In the genomic region with DNA sequence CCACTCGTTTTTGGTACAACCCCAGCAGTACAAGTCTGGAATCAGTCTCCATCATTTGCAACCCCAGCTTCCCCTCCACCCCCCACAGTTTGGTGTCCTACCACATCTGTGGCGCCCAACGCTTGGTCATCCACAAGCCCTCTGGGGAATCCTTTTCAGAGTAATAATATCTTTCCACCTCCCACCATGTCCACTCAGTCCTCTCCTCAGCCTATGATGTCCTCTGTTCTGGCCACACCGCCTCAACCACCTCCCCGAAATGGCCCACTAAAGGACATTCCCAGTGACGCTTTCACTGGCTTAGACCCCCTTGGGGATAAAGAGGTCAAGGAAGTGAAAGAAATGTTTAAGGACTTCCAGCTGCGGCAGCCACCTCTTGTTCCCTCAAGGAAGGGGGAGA, we compare ENCODE assay signal across 24 mouse cellular contexts. TPM values are rescaled to one million over a fixed set of nuclear protein-coding genes. Genes with fewer than 3 reads are reported as not detected.
DNase-seq lines count a peak whose midpoint lies in the region; TF ChIP-seq lines count a peak whose summit lies in the region.
"Had no signal": no experiment of that assay in that cellular context is flagged by ENCODE, and none has a peak within 500 bp of the region (broad histone marks: within the 10 kb centered on the region; RNA-seq: fewer than 3 reads in every experiment).

No protein-coding gene starts in this region.

- TF ChIP-seq CTCF in lung, adult 2 months (IDR thresholded peaks at IDR 0.05; ENCODE audit: insufficient read depth, low read length): no peak

- peak; percentile 29 to 41 for DNase-seq in heart, adult 18-20 months
- DNase-seq in heart, postnatal 25 days (ENCODE audit: low spot score): no peak
- DNase-seq in kidney, adult 9 months: peak; percentile 22
- DNase-seq in kidney, adult 11 months: no peak
- peak; percentile 3 for DNase-seq in skeletal muscle tissue, adult 2 months (ENCODE audit: low read depth, low spot score)
- DNase-seq in lung, adult 2 months: no peak
- DNase-seq: cerebellum, adult 11 months; cerebellum, adult 8-10 months; cerebellum, adult 9-11 months; cerebellum, postnatal 36 days had no signal

- intact Hi-C loops in heart, postnatal 25 days (cut with DNase I): loop anchor here (1.0 to 5.0 kb wide), 3 partner anchors 48 to 197 kb away; no protein-coding TSS in a partner anchor

- no peaks in the 10 kb centered on the region; the same call in 1 of the 2 replicates for H3K4me1 ChIP-seq in lung, adult 2 months (ENCODE audit: control insufficient read depth, insufficient read depth, low read length)
- H3K4me1 ChIP-seq: embryonic facial prominence, embryonic 15.5 days had no signal

- TF ChIP-seq POLR2A in lung, adult 2 months (IDR thresholded peaks at IDR 0.05; ENCODE audit: borderline replicate concordance, extremely low read depth, low read depth, low read length): no peak

- WGBS in lung, adult 2 months: 82% methylated on average over 7 of the region's 7 CpGs

- H3K4me3 ChIP-seq in lung, adult 2 months (replicated peaks; ENCODE audit: extremely low read depth, low read depth, low read length): no peak overlapping the region
- H3K4me3 ChIP-seq: embryonic facial prominence, embryonic 13.5 days; embryonic facial prominence, embryonic 15.5 days; erythroblast, embryonic 14.5 days; forebrain, embryonic 10.5 days; forebrain, embryonic 12.5 days had no signal

RNA-seq across cellular contexts. Expression of gene C9, which starts 9.8 kb away (rescaled TPM):
- not detected for total RNA-seq in heart, adult 18-20 months (2021)
- not detected for total RNA-seq in heart, postnatal 25 days (2021)
- not detected in 2 replicates for polyA plus RNA-seq in lung, adult 2 months (2012; rRNA removed)
- total RNA-seq: adrenal gland, postnatal 25 days; common myeloid progenitor, adult 5-6 weeks; ES-E14; MEL had no signal
- polyA plus RNA-seq: adrenal gland, adult 2 months; brain, embryonic 14.5 days; C2C12; embryonic facial prominence, embryonic 11.5 days; embryonic facial prominence, embryonic 13.5 days; embryonic facial prominence, embryonic 15.5 days; erythroblast, embryonic 14.5 days; forebrain, embryonic 10.5 days; forebrain, embryonic 12.5 days; forebrain, embryonic 14.5 days had no signal

Comparison
In these comparisons a context has a peak if more than half of its experiments do, and no peak if none do; other contexts are left out.
1. DNase-seq: peak in heart, adult 18-20 months (2 of 2), kidney, adult 9 months (single experiment) and skeletal muscle tissue, adult 2 months (single experiment); none in heart, postnatal 25 days (single experiment), kidney, adult 11 months (single experiment) and lung, adult 2 months (single experiment).